In genomic region chr10:29338355-29339056, GRCm38 (mm10) we compare ENCODE assay signal across 8 mouse cellular contexts. TPM values are rescaled to one million over a fixed set of nuclear protein-coding genes. Genes with fewer than 3 reads are reported as not detected.
DNase-seq lines count a peak whose midpoint lies in the region; ATAC-seq and TF ChIP-seq lines count a peak whose summit lies in the region.

No protein-coding gene starts in this region.

- no peak overlapping the region for H3K4me2 ChIP-seq in CH12.LX (ENCODE audit: insufficient read depth, low read depth, poor library complexity, severe bottlenecking)
- no peak overlapping the region for H3K4me2 ChIP-seq in forebrain, embryonic 12.5 days
- H3K4me2 ChIP-seq in intestine, embryonic 14.5 days (ENCODE audit: low read length), result no peak overlapping the region
- H3K4me2 ChIP-seq in neural tube, embryonic 12.5 days (replicated peaks), result no peak overlapping the region

- no peak for TF ChIP-seq POLR2A in CH12.LX (IDR thresholded peaks at IDR 0.05; ENCODE audit: low read depth, low read length)

- WGBS in forebrain, embryonic 12.5 days, result 50% methylated on average over 4 of the region's 4 CpGs
- WGBS in intestine, embryonic 14.5 days, result 57% methylated on average over 4 of the region's 4 CpGs
- WGBS in neural tube, embryonic 12.5 days, result 59% methylated on average over 4 of the region's 4 CpGs

- peaks cover 2 to 46% of the 10 kb centered on the region in 2 experiments for H3K36me3 ChIP-seq in CH12.LX (replicated peaks in 1 of 2; ENCODE audit: control insufficient read depth in 1 of 2, insufficient read depth in 1 of 2, low read length in 1 of 2)
- H3K36me3 ChIP-seq in forebrain, embryonic 12.5 days (replicated peaks), result peaks cover 6% of the 10 kb centered on the region; the same call in 1 of the 2 replicates
- 0 out of 2 replicates have a peak, but pooled peaks cover 5% of the 10 kb centered on the region for H3K36me3 ChIP-seq in intestine, embryonic 14.5 days (ENCODE audit: control insufficient read depth, insufficient read depth, low read length)
- H3K36me3 ChIP-seq in neural tube, embryonic 12.5 days, result no peaks in the 10 kb centered on the region

- peak; percentile 56; the same call in 1 of the 2 replicates for ATAC-seq in forebrain, embryonic 12.5 days (ENCODE audit: low FRiP score)
- no peak for ATAC-seq in intestine, embryonic 14.5 days (replicated peaks; ENCODE audit: low FRiP score, low TSS enrichment, low read depth)
- ATAC-seq in neural tube, embryonic 12.5 days (ENCODE audit: low FRiP score, low read depth), result 0 out of 2 replicates have a peak, but pooled peaks have one; percentile 35

- H3K27ac ChIP-seq in CH12.LX (ENCODE audit: insufficient read depth, low read depth), result no peak overlapping the region
- H3K27ac ChIP-seq in forebrain, embryonic 12.5 days, result no peak overlapping the region
- H3K27ac ChIP-seq in intestine, embryonic 14.5 days (ENCODE audit: low read depth), result no peak overlapping the region
- H3K27ac ChIP-seq in neural tube, embryonic 12.5 days, result no peak overlapping the region

- peak; percentile 51 for TF ChIP-seq EP300 in CH12.LX (IDR thresholded peaks at IDR 0.05; ENCODE audit: low read length)

- H3K79me2 ChIP-seq in CH12.LX (replicated peaks; ENCODE audit: control insufficient read depth, extremely low read depth, insufficient read depth, poor library complexity, severe bottlenecking), result no peaks in the 10 kb centered on the region

- no peak overlapping the region for H3K9ac ChIP-seq in CH12.LX (ENCODE audit: insufficient read depth, low read depth)
- no peak overlapping the region for H3K9ac ChIP-seq in forebrain, embryonic 12.5 days
- no peak overlapping the region for H3K9ac ChIP-seq in intestine, embryonic 14.5 days (ENCODE audit: low read length)
- H3K9ac ChIP-seq in neural tube, embryonic 12.5 days, result no peak overlapping the region

- peak; percentile 53 for TF ChIP-seq RAD21 in CH12.LX (IDR thresholded peaks at IDR 0.05; ENCODE audit: low read depth, low read length)

- no peaks in the 10 kb centered on the region for H3K27me3 ChIP-seq in CH12.LX (replicated peaks)
- H3K27me3 ChIP-seq in forebrain, embryonic 12.5 days, result no peaks in the 10 kb centered on the region
- no peaks in the 10 kb centered on the region for H3K27me3 ChIP-seq in intestine, embryonic 14.5 days (replicated peaks; ENCODE audit: control insufficient read depth, insufficient read depth, low read length)
- no peaks in the 10 kb centered on the region for H3K27me3 ChIP-seq in neural tube, embryonic 12.5 days (replicated peaks)

- H3K9me3 ChIP-seq in CH12.LX (replicated peaks; ENCODE audit: low read length), result no peaks in the 10 kb centered on the region
- no peaks in the 10 kb centered on the region for H3K9me3 ChIP-seq in forebrain, embryonic 12.5 days
- no peaks in the 10 kb centered on the region for H3K9me3 ChIP-seq in intestine, embryonic 14.5 days (ENCODE audit: control insufficient read depth, low read length)
- no peaks in the 10 kb centered on the region for H3K9me3 ChIP-seq in neural tube, embryonic 12.5 days

- no peak overlapping the region for H3K4me3 ChIP-seq in CH12.LX (replicated peaks in 1 of 3; ENCODE audit: low read depth in 2 of 3, low read length in 2 of 3, poor library complexity in 1 of 3)
- no peak overlapping the region for H3K4me3 ChIP-seq in forebrain, embryonic 12.5 days (replicated peaks)
- no peak overlapping the region for H3K4me3 ChIP-seq in intestine, embryonic 14.5 days (ENCODE audit: low read depth, low read length)
- H3K4me3 ChIP-seq in neural tube, embryonic 12.5 days, result no peak overlapping the region

- in situ Hi-C loops in CH12.LX (cut with MboI; ENCODE audit: low pct_ligation_motif_present, low pct_unique_long_range_greater_than_20kb, low sequenced_read_pairs), result no loop called here

- dilution Hi-C loops in CH12.LX (cut with MboI; ENCODE audit: extremely low pct_ligation_motif_present, extremely low pct_unique_long_range_greater_than_20kb, low sequenced_read_pairs), result no loop called here

- peak; percentile 81 to 86 for TF ChIP-seq CTCF in CH12.LX (conservative IDR thresholded peaks at IDR 0.05 in 1 of 2, IDR thresholded peaks at IDR 0.05 in 1 of 2; ENCODE audit: low read depth in 2 of 2, low read length in 2 of 2)

- no peaks in the 10 kb centered on the region for H3K4me1 ChIP-seq in CH12.LX (ENCODE audit: control insufficient read depth in 1 of 2, insufficient read depth in 2 of 2)
- no peaks in the 10 kb centered on the region for H3K4me1 ChIP-seq in forebrain, embryonic 12.5 days
- no peaks in the 10 kb centered on the region; the same call in 1 of the 2 replicates for H3K4me1 ChIP-seq in intestine, embryonic 14.5 days (replicated peaks; ENCODE audit: control insufficient read depth, insufficient read depth, low read length)
- no peaks in the 10 kb centered on the region for H3K4me1 ChIP-seq in neural tube, embryonic 12.5 days

- intact Hi-C loops in left cerebral cortex, postnatal 4 days (cut with DNase I), result no loop called here

- DNase-seq in 3134 (ENCODE audit: extremely low read depth, insufficient read length, low spot score), result peak; percentile 23
- DNase-seq in CH12.LX (ENCODE audit: extremely low read depth), result peak; percentile 85
- DNase-seq in c-Kit-negative CD71-positive TER-119-positive erythroid progenitor cells, embryonic 14.5 days (ENCODE audit: low read depth, low spot score), result peak; percentile 58
- peak; percentile 87 for DNase-seq in intestine, embryonic 14.5 days (ENCODE audit: low spot score)
- peak; percentile 63 for DNase-seq in left cerebral cortex, postnatal 4 days
- peak; percentile 68 for DNase-seq in thymus, postnatal 25 days

TF ChIP-seq in CH12.LX, 34 proteins besides CTCF, POLR2A, EP300 and RAD21:
- no peak for TF ChIP-seq UBTF (IDR thresholded peaks at IDR 0.05; ENCODE audit: low read depth, low read length)
- peak; percentile 94 for TF ChIP-seq JUN (IDR thresholded peaks at IDR 0.05; ENCODE audit: insufficient read depth, low read depth, low read length)
- peak; percentile 8; the same call in 1 of the 2 replicates for TF ChIP-seq USF2 (conservative IDR thresholded peaks at IDR 0.05; ENCODE audit: low read depth, low read length)
- peak; percentile 99 for TF ChIP-seq JUND (conservative IDR thresholded peaks at IDR 0.05; ENCODE audit: low read depth, low read length)
- peak; percentile 74; the same call in 1 of the 2 replicates for TF ChIP-seq MYC (IDR thresholded peaks at IDR 0.05; ENCODE audit: low read depth, low read length)
- peak; percentile 25; the same call in 1 of the 2 replicates for TF ChIP-seq IRF4 (IDR thresholded peaks at IDR 0.05; ENCODE audit: low read depth, low read length)
- peak; percentile 55 for TF ChIP-seq SMC3 (IDR thresholded peaks at IDR 0.05; ENCODE audit: low read depth, low read length)
- no peak for TF ChIP-seq ZKSCAN1 (IDR thresholded peaks at IDR 0.05; ENCODE audit: borderline replicate concordance, low read depth, low read length)

RNA-seq across cellular contexts. Expression of gene Rnf146, which starts 23.7 kb away (rescaled TPM):
- total RNA-seq in CH12.LX (2012; rRNA removed) (20.8 and 22.5 TPM in 2 replicates), CH12.LX (2014; rRNA removed) (29.7 and 32.1 TPM in 2 replicates)
- polyA plus RNA-seq in CH12.LX (2012; ENCODE audit: insufficient read length, low read depth), result 24.5 and 32.1 TPM in 2 replicates
- polyA plus RNA-seq in forebrain, embryonic 12.5 days (2016; fragmentation: Nextera tagmentation; extraction: Ambion mirVana), result 63.0 and 70.3 TPM in 2 replicates
- polyA plus RNA-seq in intestine, embryonic 14.5 days (2014; fragmentation: Nextera tagmentation; extraction: Ambion mirVana), result 35.8 and 41.4 TPM in 2 replicates
- total RNA-seq in left cerebral cortex, postnatal 4 days (2021), result 10 to 100 TPM; 81.5 to 85.9 TPM
- polyA plus RNA-seq in neural tube, embryonic 12.5 days (2016; fragmentation: Nextera tagmentation; extraction: Ambion mirVana), result 73.5 and 74.7 TPM in 2 replicates

RNA-seq across cellular contexts. Expression of gene Echdc1, which starts 25.5 kb away (rescaled TPM):
- 19.3 and 20.4 TPM in 2 replicates for total RNA-seq in CH12.LX (2012; rRNA removed)
- 60.4 and 60.5 TPM in 2 replicates for total RNA-seq in CH12.LX (2014; rRNA removed)
- 39.0 and 49.0 TPM in 2 replicates for polyA plus RNA-seq in CH12.LX (2012; ENCODE audit: insufficient read length, low read depth)
- polyA plus RNA-seq in forebrain, embryonic 12.5 days (2016; fragmentation: Nextera tagmentation; extraction: Ambion mirVana), result 22.9 and 28.3 TPM in 2 replicates
- 27.5 and 30.2 TPM in 2 replicates for polyA plus RNA-seq in intestine, embryonic 14.5 days (2014; fragmentation: Nextera tagmentation; extraction: Ambion mirVana)
- 10 to 100 TPM; 19.2 to 22.8 TPM for total RNA-seq in left cerebral cortex, postnatal 4 days (2021)
- 21.4 and 24.9 TPM in 2 replicates for polyA plus RNA-seq in neural tube, embryonic 12.5 days (2016; fragmentation: Nextera tagmentation; extraction: Ambion mirVana)

Comparison
In these comparisons a context has a peak if more than half of its experiments do, and no peak if none do; other contexts are left out.
1. DNase-seq: peak in every context shown above with its lines; median percentile 87 in intestine, embryonic 14.5 days; 85 in CH12.LX; 68 in thymus, postnatal 25 days; 63 in left cerebral cortex, postnatal 4 days; 58 in c-Kit-negative CD71-positive TER-119-positive erythroid progenitor cells, embryonic 14.5 days; 23 in 3134.